Mouse (Mus musculus): ENCODE measurements around the gene Slc4a2. TPM values are rescaled to one million over a fixed set of nuclear protein-coding genes. Genes with fewer than 3 reads are reported as not detected.

Slc4a2 gene
- polyA plus RNA-seq, 1 experiment, result 47.5 TPM

GRCm38 (mm10) chr5:24445428-24446080 lies 21.9 kb downstream of the Slc4a2 start:
- Histone ChIP-seq H3K27me3 (ENCODE audit: control insufficient read depth, insufficient read depth, low read length) (no peaks in the 10 kb centered on the region), H3K4me1 (ENCODE audit: control insufficient read depth, insufficient read depth, insufficient read length) (peaks cover 19% of the 10 kb centered on the region), H3K4me3 (ENCODE audit: extremely low read depth, insufficient read depth, insufficient read length) (peak overlapping the region; percentile 49), H3K36me3 (ENCODE audit: control insufficient read depth, insufficient read depth, low read length) (peaks cover 13% of the 10 kb centered on the region), H3K27ac (ENCODE audit: insufficient read depth, low read length) (peak overlapping the region; percentile 63)
- peak in 1 of 2 experiments; percentile 18 for DNase-seq (ENCODE audit: low read depth in 1 of 2, low spot score in 2 of 2)
- TF ChIP-seq POLR2A (IDR thresholded peaks at IDR 0.05; ENCODE audit: low read depth, low read length), result no peak
- TF ChIP-seq CTCF (IDR thresholded peaks at IDR 0.05; ENCODE audit: extremely low read depth, insufficient read depth, insufficient read length, insufficient replicate concordance), result no peak
- WGBS, result 73% methylated on average over 20 of the region's 20 CpGs

GRCm38 (mm10) chr5:24446630-24447029 lies 23.0 kb downstream of the Slc4a2 start:
- WGBS, result 96% methylated on average over 7 of the region's 7 CpGs
- no peak for DNase-seq (ENCODE audit: low read depth in 1 of 2, low spot score in 2 of 2)
- Histone ChIP-seq H3K36me3 (ENCODE audit: control insufficient read depth, insufficient read depth, low read length) (peaks cover 7% of the 10 kb centered on the region), H3K27ac (ENCODE audit: insufficient read depth, low read length) (no peak overlapping the region), H3K4me3 (ENCODE audit: extremely low read depth, insufficient read depth, insufficient read length) (no peak overlapping the region), H3K27me3 (ENCODE audit: control insufficient read depth, insufficient read depth, low read length) (no peaks in the 10 kb centered on the region), H3K4me1 (ENCODE audit: control insufficient read depth, insufficient read depth, insufficient read length) (peaks cover 19% of the 10 kb centered on the region)
- no peak for TF ChIP-seq POLR2A (IDR thresholded peaks at IDR 0.05; ENCODE audit: low read depth, low read length)
- TF ChIP-seq CTCF (IDR thresholded peaks at IDR 0.05; ENCODE audit: extremely low read depth, insufficient read depth, insufficient read length, insufficient replicate concordance), result no peak

GRCm38 (mm10) chr5:24447624-24448298 lies 24.1 kb downstream of the Slc4a2 start, which contains the start of gene Tmub1:
TSS of gene Tmub1 (minus strand) at chr5:24447854.
- whole genome bisulfite sequencing, result 3% methylated on average over 34 of the region's 34 CpGs

GRCm38 (mm10) chr5:24451264-24452029 lies 27.8 kb downstream of the Slc4a2 start:
- H3K4me3 ChIP-seq (ENCODE audit: extremely low read depth, insufficient read depth, insufficient read length), result peak overlapping the region; percentile 75
- WGBS, result 5% methylated on average over 66 of the region's 66 CpGs
- H3K27me3 ChIP-seq (ENCODE audit: control insufficient read depth, insufficient read depth, low read length), result no peaks in the 10 kb centered on the region
- DNase-seq (ENCODE audit: low read depth in 1 of 2, low spot score in 2 of 2), result peak; percentile 71 to 75
- TF ChIP-seq POLR2A (IDR thresholded peaks at IDR 0.05; ENCODE audit: low read depth, low read length), result peak; percentile 44
- no peak for TF ChIP-seq CTCF (IDR thresholded peaks at IDR 0.05; ENCODE audit: extremely low read depth, insufficient read depth, insufficient read length, insufficient replicate concordance)
- H3K27ac ChIP-seq (ENCODE audit: insufficient read depth, low read length), result peak overlapping the region; percentile 74
- peaks cover 14% of the 10 kb centered on the region for H3K4me1 ChIP-seq (ENCODE audit: control insufficient read depth, insufficient read depth, insufficient read length)
- H3K36me3 ChIP-seq (ENCODE audit: control insufficient read depth, insufficient read depth, low read length), result no peaks in the 10 kb centered on the region

More at GRCm38 (mm10) chr5:24447624-24448298, 24.1 kb downstream of the Slc4a2 start, which contains the start of gene Tmub1:
- Histone ChIP-seq H3K36me3 (ENCODE audit: control insufficient read depth, insufficient read depth, low read length) (peaks cover 7% of the 10 kb centered on the region), H3K4me3 (ENCODE audit: extremely low read depth, insufficient read depth, insufficient read length) (peak within 1 kb of the TSS; percentile 67), H3K4me1 (ENCODE audit: control insufficient read depth, insufficient read depth, insufficient read length) (peaks cover 20% of the 10 kb centered on the region), H3K27ac (ENCODE audit: insufficient read depth, low read length) (peak within 1 kb of the TSS; percentile 28; the same call in 1 of the 2 replicates), H3K27me3 (ENCODE audit: control insufficient read depth, insufficient read depth, low read length) (no peaks in the 10 kb centered on the region)
- TF ChIP-seq POLR2A (IDR thresholded peaks at IDR 0.05; ENCODE audit: low read depth, low read length) (peak; percentile 20; the same call in 1 of the 2 replicates), CTCF (IDR thresholded peaks at IDR 0.05; ENCODE audit: extremely low read depth, insufficient read depth, insufficient read length, insufficient replicate concordance) (no peak)
- peak; percentile 63 to 87 for DNase-seq (ENCODE audit: low read depth in 1 of 2, low spot score in 2 of 2)

- H3K27me3 ChIP-seq (ENCODE audit: control insufficient read depth, insufficient read depth, low read length), result no peaks in the 10 kb centered on the region
- no peak for TF ChIP-seq CTCF (IDR thresholded peaks at IDR 0.05; ENCODE audit: extremely low read depth, insufficient read depth, insufficient read length, insufficient replicate concordance)
- H3K4me1 ChIP-seq (ENCODE audit: control insufficient read depth, insufficient read depth, insufficient read length), result peaks cover 10% of the 10 kb centered on the region
- peak within 1 kb of the TSS; percentile 75 for H3K4me3 ChIP-seq (ENCODE audit: extremely low read depth, insufficient read depth, insufficient read length)
- DNase-seq (ENCODE audit: low read depth in 1 of 2, low spot score in 2 of 2), result no peak
- no peaks in the 10 kb centered on the region for H3K36me3 ChIP-seq (ENCODE audit: control insufficient read depth, insufficient read depth, low read length)
- peak within 1 kb of the TSS; percentile 74 for H3K27ac ChIP-seq (ENCODE audit: insufficient read depth, low read length)
- WGBS, result under 1% methylated on average over 70 of the region's 85 CpGs
Measured at GRCm38 (mm10) chr5:24452030-24452690, 28.5 kb downstream of the Slc4a2 start, which contains the start of gene Agap3. TSS of gene Agap3 (plus strand) at chr5:24452177.

GRCm38 (mm10) chr5:24452691-24453233 lies 29.1 kb downstream of the Slc4a2 start:
- 3% methylated on average over 29 of the region's 29 CpGs for WGBS
- TF ChIP-seq CTCF (IDR thresholded peaks at IDR 0.05; ENCODE audit: extremely low read depth, insufficient read depth, insufficient read length, insufficient replicate concordance) (no peak), POLR2A (IDR thresholded peaks at IDR 0.05; ENCODE audit: low read depth, low read length) (no peak)
- Histone ChIP-seq H3K27me3 (ENCODE audit: control insufficient read depth, insufficient read depth, low read length) (no peaks in the 10 kb centered on the region), H3K36me3 (ENCODE audit: control insufficient read depth, insufficient read depth, low read length) (no peaks in the 10 kb centered on the region), H3K4me1 (ENCODE audit: control insufficient read depth, insufficient read depth, insufficient read length) (peaks cover 10% of the 10 kb centered on the region), H3K27ac (ENCODE audit: insufficient read depth, low read length) (peak overlapping the region; percentile 40; the same call in 1 of the 2 replicates), H3K4me3 (ENCODE audit: extremely low read depth, insufficient read depth, insufficient read length) (peak overlapping the region; percentile 75)
- DNase-seq (ENCODE audit: low read depth in 1 of 2, low spot score in 2 of 2), result no peak
